Mouse (Mus musculus) testis, adult 2 months (tissue): ENCODE measurements around the gene Dnaja1.

Experiments used
- CTCF ChIP-seq: fragments of 200-500 bp; IDR thresholded peaks from 2 replicates; pipeline ENCODE4 v1.5.1; 2012; ENCODE audit warnings: low read depth, mild to moderate bottlenecking, inconsistent platforms, low read length, moderate library complexity; ENCODE audit not compliant: control insufficient read depth, insufficient read depth, insufficient replicate concordance
- POLR2A ChIP-seq: fragments of 200-500 bp; IDR thresholded peaks from 2 replicates; pipeline ENCODE4 v1.6.1; 2012; ENCODE audit warnings: low read depth, mild to moderate bottlenecking, inconsistent platforms, low read length, moderate library complexity; ENCODE audit not compliant: control insufficient read depth

DNA sequence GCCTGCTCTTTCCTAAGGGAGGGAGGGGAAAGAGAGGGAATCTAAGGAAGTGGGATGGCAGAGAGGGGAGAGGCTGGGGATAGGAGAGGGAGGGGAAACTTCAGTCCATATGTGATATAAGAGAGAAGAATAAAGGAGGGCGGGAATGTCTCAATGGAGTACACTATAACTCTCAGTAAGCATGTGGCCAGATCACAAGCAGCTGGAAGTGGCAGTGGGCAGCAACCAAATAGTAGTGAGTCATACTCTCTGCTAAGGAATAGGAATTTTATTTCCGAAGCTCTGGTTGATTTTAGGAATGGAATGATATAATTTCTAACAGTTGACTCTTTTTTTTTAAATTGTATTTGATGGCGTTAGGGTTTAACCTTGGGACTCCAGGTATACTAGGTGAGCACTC is 4.8 kb upstream of the Dnaja1 start:
- TF ChIP-seq CTCF (no peak), POLR2A (no peak)
